Mouse (Mus musculus): ENCODE results near the gene Cebpe. TPM values are rescaled to one million over a fixed set of nuclear protein-coding genes. Genes with fewer than 3 reads are reported as not detected.
A peak's percentile ranks its signal among the peaks of the same experiment; 100 is the strongest.

Gene Cebpe
- polyA plus RNA-seq, 1 experiment from 2014 or later, result not detected

DNA sequence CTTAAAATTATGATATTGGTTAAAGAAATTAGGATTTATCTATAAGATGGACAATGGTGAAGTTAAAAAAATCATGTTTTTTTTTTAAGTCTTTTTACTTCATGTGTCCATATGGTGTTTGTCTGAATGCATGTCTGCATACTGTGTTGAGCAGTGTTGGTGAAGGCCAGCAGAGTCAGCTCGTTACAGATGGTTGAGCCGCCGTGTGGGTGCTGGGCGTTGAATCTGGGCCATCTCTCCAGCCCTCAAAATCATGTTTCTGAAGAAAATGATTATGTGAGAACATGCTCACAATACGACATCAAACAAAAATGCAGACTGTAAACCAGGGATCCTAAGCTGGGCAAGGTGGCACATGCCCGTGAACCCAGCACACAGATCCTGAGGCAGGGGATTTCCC lies 18.3 kb upstream of the Cebpe start:
- H3K9ac ChIP-seq (ENCODE audit: low read length), result no peak overlapping the region
- H3K4me3 ChIP-seq (ENCODE audit: low read depth, low read length), result no peak overlapping the region
- 91% methylated on average over 6 of the region's 6 CpGs for WGBS
- no peaks in the 10 kb centered on the region for H3K4me1 ChIP-seq (ENCODE audit: control insufficient read depth, insufficient read depth, low read length)
- no peaks in the 10 kb centered on the region for H3K9me3 ChIP-seq (ENCODE audit: control insufficient read depth, low read length)
- no peak for ATAC-seq (ENCODE audit: insufficient read depth, low FRiP score, low TSS enrichment)
- no peak for DNase-seq (ENCODE audit: low spot score)
- no peak overlapping the region for H3K27ac ChIP-seq (ENCODE audit: low read depth, low read length)
- no peak overlapping the region for H3K4me2 ChIP-seq (ENCODE audit: low read depth)
- no peaks in the 10 kb centered on the region for H3K27me3 ChIP-seq (ENCODE audit: control insufficient read depth, insufficient read depth, low read length)
- no peaks in the 10 kb centered on the region for H3K36me3 ChIP-seq (ENCODE audit: control insufficient read depth, insufficient read depth, low read length)

DNA sequence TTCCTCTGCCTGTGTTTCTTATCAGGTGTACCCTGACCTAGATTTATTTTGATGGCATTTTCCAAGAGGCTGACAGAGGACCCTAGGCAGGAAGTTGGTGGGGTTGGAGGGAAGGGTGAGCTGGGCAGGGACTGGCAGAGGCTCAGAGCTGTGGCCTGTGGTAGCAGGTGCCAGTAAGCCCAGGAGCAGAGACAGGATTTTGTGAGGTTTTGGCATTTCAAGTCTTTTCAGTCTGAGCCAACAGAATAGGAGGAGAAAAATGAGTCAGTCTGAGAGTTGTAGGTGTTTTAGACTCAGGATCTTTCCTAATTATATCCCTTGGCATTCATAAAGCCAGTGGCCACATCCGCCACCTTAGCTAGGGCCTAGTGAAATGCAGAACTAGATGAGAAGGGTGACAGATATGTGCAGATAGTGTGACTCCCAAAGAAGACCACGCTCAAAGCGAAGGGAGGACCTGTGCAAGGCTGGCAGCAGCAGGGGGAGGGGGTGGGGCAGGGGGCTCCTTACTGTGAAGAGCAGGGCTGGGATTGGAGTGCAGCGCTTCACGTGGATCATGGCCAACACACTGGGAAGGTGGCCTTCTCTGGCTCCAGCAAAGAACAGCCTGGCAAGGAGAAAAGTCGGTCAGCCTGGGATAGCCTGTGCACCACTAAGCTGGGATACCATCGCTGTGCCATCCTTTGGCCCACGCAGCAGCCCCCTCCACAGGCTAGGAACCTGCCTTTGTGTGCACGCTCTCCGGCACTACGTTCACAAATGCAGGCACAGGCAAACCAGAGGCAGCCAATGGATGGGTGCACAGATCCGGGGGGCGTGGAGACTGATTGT lies 17.1 kb upstream of the Cebpe start:
- Histone ChIP-seq H3K4me2 (ENCODE audit: low read depth) (no peak overlapping the region), H3K4me1 (ENCODE audit: control insufficient read depth, insufficient read depth, low read length) (no peaks in the 10 kb centered on the region), H3K36me3 (ENCODE audit: control insufficient read depth, insufficient read depth, low read length) (no peaks in the 10 kb centered on the region), H3K9me3 (ENCODE audit: control insufficient read depth, low read length) (no peaks in the 10 kb centered on the region), H3K27ac (ENCODE audit: low read depth, low read length) (no peak overlapping the region), H3K27me3 (ENCODE audit: control insufficient read depth, insufficient read depth, low read length) (no peaks in the 10 kb centered on the region), H3K9ac (ENCODE audit: low read length) (no peak overlapping the region), H3K4me3 (ENCODE audit: low read depth, low read length) (no peak overlapping the region)
- 75% methylated on average over 13 of the region's 13 CpGs for WGBS
- ATAC-seq (ENCODE audit: insufficient read depth, low FRiP score, low TSS enrichment) (no peak), DNase-seq (ENCODE audit: low spot score) (no peak)

DNA sequence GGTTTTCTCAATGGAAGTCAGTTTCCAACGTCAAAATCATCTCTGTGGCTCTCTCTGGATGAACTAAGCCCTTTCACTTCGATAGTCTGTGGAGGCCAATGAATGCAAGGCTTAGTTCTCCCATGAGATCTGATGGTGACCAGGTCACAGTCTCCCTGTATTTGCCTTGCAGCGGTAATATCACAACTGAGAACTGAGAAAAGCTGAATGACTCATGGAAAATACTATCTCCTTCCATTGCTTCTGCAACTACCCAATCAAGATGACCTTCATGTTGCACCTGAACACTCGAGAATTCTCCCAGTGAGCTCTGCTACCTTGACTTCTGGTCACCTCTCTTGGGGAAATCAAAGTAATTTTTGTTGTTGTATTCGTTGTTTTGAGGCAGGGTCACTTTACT lies 15.6 kb upstream of the Cebpe start:
- Histone ChIP-seq H3K4me2 (ENCODE audit: low read depth) (no peak overlapping the region), H3K27ac (ENCODE audit: low read depth, low read length) (no peak overlapping the region), H3K4me3 (ENCODE audit: low read depth, low read length) (no peak overlapping the region), H3K27me3 (ENCODE audit: control insufficient read depth, insufficient read depth, low read length) (no peaks in the 10 kb centered on the region), H3K9ac (ENCODE audit: low read length) (no peak overlapping the region), H3K4me1 (ENCODE audit: control insufficient read depth, insufficient read depth, low read length) (no peaks in the 10 kb centered on the region), H3K36me3 (ENCODE audit: control insufficient read depth, insufficient read depth, low read length) (no peaks in the 10 kb centered on the region), H3K9me3 (ENCODE audit: control insufficient read depth, low read length) (no peaks in the 10 kb centered on the region)
- no peak for DNase-seq (ENCODE audit: low spot score)
- 84% methylated on average over 5 of the region's 5 CpGs for WGBS
- ATAC-seq (ENCODE audit: insufficient read depth, low FRiP score, low TSS enrichment), result no peak

DNA sequence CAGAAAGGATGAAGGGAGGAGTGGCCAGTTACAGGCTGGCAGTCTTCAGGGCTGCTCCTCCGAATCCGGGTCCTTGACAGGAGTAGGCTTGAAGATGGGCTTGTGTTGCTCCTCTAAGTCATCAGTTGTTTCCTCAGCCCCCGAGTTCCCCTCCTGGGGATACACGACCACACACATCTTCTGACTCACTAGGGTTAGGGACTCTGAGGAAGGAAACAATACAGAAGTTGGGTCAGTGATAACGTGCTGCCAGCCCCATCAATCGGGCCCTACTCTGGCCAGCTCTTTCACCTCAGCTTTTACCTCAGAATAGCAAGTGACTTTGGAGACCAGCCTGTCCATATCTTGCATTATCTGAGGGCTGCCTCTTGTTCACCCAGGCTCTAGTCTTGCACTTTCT lies 12.1 kb upstream of the Cebpe start:
- no peaks in the 10 kb centered on the region for H3K27me3 ChIP-seq (ENCODE audit: control insufficient read depth, insufficient read depth, low read length)
- no peak for ATAC-seq (ENCODE audit: insufficient read depth, low FRiP score, low TSS enrichment)
- WGBS, result 84% methylated on average over 6 of the region's 6 CpGs
- no peaks in the 10 kb centered on the region for H3K4me1 ChIP-seq (ENCODE audit: control insufficient read depth, insufficient read depth, low read length)
- no peak overlapping the region for H3K4me2 ChIP-seq (ENCODE audit: low read depth)
- DNase-seq (ENCODE audit: low spot score), result no peak
- H3K27ac ChIP-seq (ENCODE audit: low read depth, low read length), result no peak overlapping the region
- H3K9ac ChIP-seq (ENCODE audit: low read length), result no peak overlapping the region
- no peaks in the 10 kb centered on the region for H3K36me3 ChIP-seq (ENCODE audit: control insufficient read depth, insufficient read depth, low read length)
- H3K4me3 ChIP-seq (ENCODE audit: low read depth, low read length), result no peak overlapping the region
- no peaks in the 10 kb centered on the region for H3K9me3 ChIP-seq (ENCODE audit: control insufficient read depth, low read length)

DNA sequence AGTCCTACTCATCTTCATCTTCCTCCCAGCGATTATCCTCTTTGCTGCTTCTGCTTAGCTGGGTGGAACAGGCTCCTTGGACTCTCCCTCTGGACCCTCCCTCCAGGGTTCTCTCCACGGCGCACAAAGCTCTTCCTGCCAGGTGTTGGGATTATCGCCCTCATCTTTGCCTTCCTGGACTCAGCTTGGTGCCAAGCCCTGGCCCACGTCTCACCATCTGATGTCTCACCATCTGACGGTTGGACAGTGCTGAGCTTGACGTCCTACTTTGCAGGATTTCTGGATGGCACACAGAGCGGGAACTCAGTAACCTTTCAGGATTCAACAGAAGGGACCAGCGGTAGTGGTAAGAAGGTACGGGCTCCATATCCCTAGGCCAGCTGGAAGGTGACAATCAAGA lies 9.7 kb upstream of the Cebpe start:
- no peak for DNase-seq (ENCODE audit: low spot score)
- no peaks in the 10 kb centered on the region for H3K27me3 ChIP-seq (ENCODE audit: control insufficient read depth, insufficient read depth, low read length)
- no peak overlapping the region for H3K4me3 ChIP-seq (ENCODE audit: low read depth, low read length)
- H3K9me3 ChIP-seq (ENCODE audit: control insufficient read depth, low read length), result no peaks in the 10 kb centered on the region
- no peak overlapping the region for H3K9ac ChIP-seq (ENCODE audit: low read length)
- ATAC-seq (ENCODE audit: insufficient read depth, low FRiP score, low TSS enrichment), result no peak
- no peaks in the 10 kb centered on the region for H3K4me1 ChIP-seq (ENCODE audit: control insufficient read depth, insufficient read depth, low read length)
- H3K36me3 ChIP-seq (ENCODE audit: control insufficient read depth, insufficient read depth, low read length), result no peaks in the 10 kb centered on the region
- no peak overlapping the region for H3K27ac ChIP-seq (ENCODE audit: low read depth, low read length)
- no peak overlapping the region for H3K4me2 ChIP-seq (ENCODE audit: low read depth)
- 86% methylated on average over 10 of the region's 10 CpGs for WGBS

DNA sequence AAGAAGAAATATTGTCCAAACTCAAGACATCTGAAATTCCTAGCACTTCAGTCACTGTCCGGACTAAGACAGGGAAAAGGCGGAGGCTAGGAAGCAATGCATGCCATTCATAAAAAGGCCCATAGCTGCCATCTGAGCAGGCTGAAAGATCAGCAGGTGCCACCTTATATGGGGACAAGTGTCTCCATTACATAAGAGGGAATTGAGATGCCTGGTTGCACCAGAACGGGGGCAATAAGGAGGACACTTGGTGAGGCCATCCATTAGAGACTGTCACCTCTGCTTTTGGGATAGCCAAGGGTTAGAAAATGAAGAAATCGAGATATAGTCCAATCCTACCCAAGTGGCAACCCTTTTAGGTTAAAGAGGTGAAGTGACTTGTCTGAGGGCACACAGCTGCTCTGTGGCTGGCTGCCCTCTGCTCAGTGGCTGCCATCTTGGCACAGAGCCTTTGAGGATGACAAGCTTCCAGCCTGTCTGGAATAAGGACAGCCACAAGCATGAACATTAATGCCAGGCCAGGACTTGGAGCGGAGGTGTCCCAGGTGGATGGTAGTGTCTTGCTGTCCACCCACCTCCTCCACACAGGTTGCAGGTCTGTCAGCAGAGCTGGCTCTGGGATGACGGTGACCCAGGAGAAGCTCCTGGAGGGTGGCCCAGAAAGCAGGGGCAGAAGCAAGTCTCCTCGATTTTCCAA lies 8.8 kb upstream of the Cebpe start:
- Histone ChIP-seq H3K9me3 (ENCODE audit: control insufficient read depth, low read length) (no peaks in the 10 kb centered on the region), H3K27ac (ENCODE audit: low read depth, low read length) (no peak overlapping the region), H3K27me3 (ENCODE audit: control insufficient read depth, insufficient read depth, low read length) (no peaks in the 10 kb centered on the region), H3K4me1 (ENCODE audit: control insufficient read depth, insufficient read depth, low read length) (no peaks in the 10 kb centered on the region), H3K9ac (ENCODE audit: low read length) (no peak overlapping the region), H3K4me2 (ENCODE audit: low read depth) (no peak overlapping the region), H3K4me3 (ENCODE audit: low read depth, low read length) (no peak overlapping the region), H3K36me3 (ENCODE audit: control insufficient read depth, insufficient read depth, low read length) (no peaks in the 10 kb centered on the region)
- no peak for DNase-seq (ENCODE audit: low spot score)
- 88% methylated on average over 7 of the region's 7 CpGs for WGBS
- ATAC-seq (ENCODE audit: insufficient read depth, low FRiP score, low TSS enrichment), result no peak

DNA sequence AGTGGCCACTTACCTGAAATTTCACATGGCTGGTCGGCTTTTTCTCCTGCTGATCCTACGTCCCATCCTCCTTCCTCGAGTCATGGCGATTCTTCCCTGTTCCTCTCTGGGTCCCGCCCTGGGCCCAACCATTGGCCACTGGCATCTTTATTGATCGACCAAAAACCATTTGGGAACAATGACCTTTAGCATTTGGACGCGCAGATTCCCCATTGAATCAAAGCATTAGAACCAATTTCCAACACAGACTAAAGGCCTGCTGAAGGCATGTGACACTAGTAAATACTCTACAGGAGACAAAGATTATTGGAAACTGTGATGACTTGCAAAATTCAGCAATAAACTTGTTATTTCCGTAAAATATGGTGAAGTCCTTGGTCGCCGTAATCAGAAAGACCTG lies 8.1 kb upstream of the Cebpe start:
- no peaks in the 10 kb centered on the region for H3K36me3 ChIP-seq (ENCODE audit: control insufficient read depth, insufficient read depth, low read length)
- H3K27me3 ChIP-seq (ENCODE audit: control insufficient read depth, insufficient read depth, low read length), result no peaks in the 10 kb centered on the region
- no peaks in the 10 kb centered on the region for H3K4me1 ChIP-seq (ENCODE audit: control insufficient read depth, insufficient read depth, low read length)
- ATAC-seq (ENCODE audit: insufficient read depth, low FRiP score, low TSS enrichment), result no peak
- H3K27ac ChIP-seq (ENCODE audit: low read depth, low read length), result no peak overlapping the region
- H3K4me2 ChIP-seq (ENCODE audit: low read depth), result no peak overlapping the region
- H3K4me3 ChIP-seq (ENCODE audit: low read depth, low read length), result no peak overlapping the region
- H3K9ac ChIP-seq (ENCODE audit: low read length), result no peak overlapping the region
- 92% methylated on average over 11 of the region's 11 CpGs for WGBS
- DNase-seq (ENCODE audit: low spot score), result no peak
- no peaks in the 10 kb centered on the region for H3K9me3 ChIP-seq (ENCODE audit: control insufficient read depth, low read length)

DNA sequence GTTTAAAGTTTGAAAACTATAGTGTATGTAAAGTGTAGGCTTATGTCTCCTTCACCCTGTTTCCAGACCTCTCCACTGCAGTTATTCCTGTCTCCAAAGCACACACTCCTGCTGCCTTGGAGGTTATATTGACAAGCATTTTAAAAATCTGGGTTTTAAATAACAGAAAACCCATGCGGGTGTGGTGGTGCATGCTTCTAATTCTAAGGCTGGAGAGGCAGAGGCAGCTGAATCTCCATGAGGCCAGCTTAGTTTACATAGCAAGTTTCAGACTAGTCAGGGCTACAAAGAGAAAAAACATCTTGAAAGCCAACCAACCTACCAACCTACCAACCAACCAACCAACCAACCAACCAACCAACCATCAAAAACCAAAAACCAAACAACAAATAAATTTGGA lies 3.4 kb upstream of the Cebpe start:
- WGBS, result 77% methylated on average over 1 of the region's 1 CpGs
- H3K9me3 ChIP-seq (ENCODE audit: control insufficient read depth, low read length), result no peaks in the 10 kb centered on the region
- no peak overlapping the region for H3K27ac ChIP-seq (ENCODE audit: low read depth, low read length)
- H3K9ac ChIP-seq (ENCODE audit: low read length), result no peak overlapping the region
- H3K36me3 ChIP-seq (ENCODE audit: control insufficient read depth, insufficient read depth, low read length), result no peaks in the 10 kb centered on the region
- no peak for ATAC-seq (ENCODE audit: insufficient read depth, low FRiP score, low TSS enrichment)
- no peaks in the 10 kb centered on the region for H3K4me1 ChIP-seq (ENCODE audit: control insufficient read depth, insufficient read depth, low read length)
- no peaks in the 10 kb centered on the region for H3K27me3 ChIP-seq (ENCODE audit: control insufficient read depth, insufficient read depth, low read length)
- H3K4me2 ChIP-seq (ENCODE audit: low read depth), result no peak overlapping the region
- no peak overlapping the region for H3K4me3 ChIP-seq (ENCODE audit: low read depth, low read length)
- DNase-seq (ENCODE audit: low spot score), result no peak

DNA sequence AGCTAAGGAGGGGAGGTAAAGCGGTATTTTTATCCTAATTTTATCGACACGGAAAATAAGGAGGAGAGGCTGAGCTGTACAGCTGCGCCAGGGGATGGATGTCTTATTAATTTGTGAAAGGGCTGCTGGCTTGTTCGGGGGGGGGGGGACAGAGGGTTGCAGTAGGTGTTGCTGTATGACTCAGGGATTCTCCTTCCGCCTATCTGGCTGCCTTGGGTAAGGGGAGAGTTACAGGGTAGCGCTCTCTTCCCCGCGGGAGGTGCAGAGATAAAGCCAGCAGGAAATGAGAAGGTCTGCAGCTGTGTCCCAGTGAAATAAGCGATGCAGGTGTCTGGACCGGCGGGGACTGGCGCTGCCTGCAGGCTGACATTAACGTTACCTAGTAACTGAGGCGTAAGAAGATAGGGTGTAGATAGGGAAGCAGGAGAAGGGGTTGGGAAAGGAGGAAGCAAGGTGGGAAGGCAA lies 2.7 kb upstream of the Cebpe start:
- no peaks in the 10 kb centered on the region for H3K9me3 ChIP-seq (ENCODE audit: control insufficient read depth, low read length)
- peak overlapping the region; percentile 24 for H3K4me3 ChIP-seq (ENCODE audit: low read depth, low read length)
- peak; percentile 41; the same call in 1 of the 2 replicates for ATAC-seq (ENCODE audit: insufficient read depth, low FRiP score, low TSS enrichment)
- 1% methylated on average over 15 of the region's 15 CpGs for WGBS
- H3K4me1 ChIP-seq (ENCODE audit: control insufficient read depth, insufficient read depth, low read length), result no peaks in the 10 kb centered on the region
- H3K36me3 ChIP-seq (ENCODE audit: control insufficient read depth, insufficient read depth, low read length), result no peaks in the 10 kb centered on the region
- no peak overlapping the region for H3K27ac ChIP-seq (ENCODE audit: low read depth, low read length)
- no peaks in the 10 kb centered on the region for H3K27me3 ChIP-seq (ENCODE audit: control insufficient read depth, insufficient read depth, low read length)
- peak; percentile 44 for DNase-seq (ENCODE audit: low spot score)
- H3K9ac ChIP-seq (ENCODE audit: low read length), result no peak overlapping the region
- peak overlapping the region; percentile 46 for H3K4me2 ChIP-seq (ENCODE audit: low read depth)

All from neural tube, embryonic 11.5 days (tissue).